In genomic region chr17:17839276-17839675, GRCm38 (mm10) we compare ENCODE assay signal across 14 mouse cellular contexts. TPM values are rescaled to one million over a fixed set of nuclear protein-coding genes. Genes with fewer than 3 reads are reported as not detected.
DNase-seq lines count a peak whose midpoint lies in the region; ATAC-seq and TF ChIP-seq lines count a peak whose summit lies in the region.
"Had no signal": no experiment of that assay in that cellular context is flagged by ENCODE, and none has a peak within 500 bp of the region (broad histone marks: within the 10 kb centered on the region; RNA-seq: fewer than 3 reads in every experiment).

No protein-coding gene starts in this region.

- WGBS in hindbrain, embryonic 15.5 days = 98% methylated on average over 2 of the region's 2 CpGs
- WGBS in hindbrain, embryonic 10.5 days = 95% methylated on average over 2 of the region's 2 CpGs
- 87% methylated on average over 2 of the region's 2 CpGs for WGBS in stomach, embryonic 15.5 days
- WGBS in stomach, postnatal 0 days = 88% methylated on average over 2 of the region's 2 CpGs
- 87% methylated on average over 2 of the region's 2 CpGs for WGBS in liver, embryonic 14.5 days (ENCODE audit: insufficient replicate concordance)
- WGBS in stomach, embryonic 16.5 days = 97% methylated on average over 2 of the region's 2 CpGs
- 95% methylated on average over 2 of the region's 2 CpGs for WGBS in cerebellum, adult 2 months

- H3K27me3 ChIP-seq in hindbrain, embryonic 15.5 days = no peaks in the 10 kb centered on the region
- H3K27me3 ChIP-seq in hindbrain, embryonic 10.5 days (ENCODE audit: insufficient read depth, poor library complexity, severe bottlenecking) = no peaks in the 10 kb centered on the region
- no peaks in the 10 kb centered on the region for H3K27me3 ChIP-seq in stomach, embryonic 15.5 days (replicated peaks)
- H3K27me3 ChIP-seq in stomach, postnatal 0 days (ENCODE audit: control insufficient read depth, insufficient read depth, low read length) = no peaks in the 10 kb centered on the region
- no peaks in the 10 kb centered on the region for H3K27me3 ChIP-seq in liver, embryonic 14.5 days (ENCODE audit: control insufficient read depth, insufficient read depth, low read length)
- H3K27me3 ChIP-seq in stomach, embryonic 16.5 days (ENCODE audit: control insufficient read depth, insufficient read depth, low read length) = no peaks in the 10 kb centered on the region
- H3K27me3 ChIP-seq in cerebellum, adult 2 months (ENCODE audit: control insufficient read depth, insufficient read depth, low read length) = no peaks in the 10 kb centered on the region
- H3K27me3 ChIP-seq: embryonic facial prominence, embryonic 13.5 days had no signal

- H3K4me3 ChIP-seq in hindbrain, embryonic 15.5 days = no peak overlapping the region
- no peak overlapping the region for H3K4me3 ChIP-seq in hindbrain, embryonic 10.5 days
- H3K4me3 ChIP-seq in stomach, embryonic 15.5 days (replicated peaks) = no peak overlapping the region
- H3K4me3 ChIP-seq in stomach, postnatal 0 days (ENCODE audit: low read depth, low read length) = no peak overlapping the region
- H3K4me3 ChIP-seq in liver, embryonic 14.5 days (ENCODE audit: insufficient read depth in 1 of 2, low read depth in 2 of 2, low read length in 2 of 2) = no peak overlapping the region
- H3K4me3 ChIP-seq in stomach, embryonic 16.5 days (replicated peaks; ENCODE audit: low read length) = no peak overlapping the region
- H3K4me3 ChIP-seq in cerebellum, adult 2 months (replicated peaks; ENCODE audit: insufficient read depth, low read depth, low read length) = no peak overlapping the region

- TF ChIP-seq POLR2A in cerebellum, adult 2 months (IDR thresholded peaks at IDR 0.05; ENCODE audit: borderline replicate concordance, insufficient read depth, low read length) = no peak

- peak overlapping the region; percentile 77 for H3K4me2 ChIP-seq in hindbrain, embryonic 15.5 days
- H3K4me2 ChIP-seq in stomach, embryonic 15.5 days = peak overlapping the region; percentile 54; the same call in 1 of the 2 replicates
- H3K4me2 ChIP-seq in stomach, postnatal 0 days (replicated peaks; ENCODE audit: low read depth) = no peak overlapping the region; the same call in 1 of the 2 replicates
- H3K4me2 ChIP-seq in liver, embryonic 14.5 days (ENCODE audit: low read depth) = peak overlapping the region; percentile 67
- H3K4me2 ChIP-seq in stomach, embryonic 16.5 days (ENCODE audit: low read depth, low read length) = peak overlapping the region; percentile 80

- TF ChIP-seq EP300 in stomach, postnatal 0 days (optimal IDR thresholded peaks at IDR 0.05) = no peak
- TF ChIP-seq EP300 in liver, embryonic 14.5 days (IDR thresholded peaks at IDR 0.05; ENCODE audit: low read depth) = no peak

- no peak for TF ChIP-seq CTCF in stomach, postnatal 0 days (IDR thresholded peaks at IDR 0.05; ENCODE audit: low read depth)
- no peak for TF ChIP-seq CTCF in liver, embryonic 14.5 days (IDR thresholded peaks at IDR 0.05; ENCODE audit: low read depth)
- no peak for TF ChIP-seq CTCF in cerebellum, adult 2 months (IDR thresholded peaks at IDR 0.05; ENCODE audit: borderline replicate concordance, insufficient read depth, low read depth, low read length)

- no peak overlapping the region for H3K27ac ChIP-seq in hindbrain, embryonic 15.5 days (replicated peaks)
- H3K27ac ChIP-seq in hindbrain, embryonic 10.5 days = no peak overlapping the region
- no peak overlapping the region for H3K27ac ChIP-seq in stomach, embryonic 15.5 days
- no peak overlapping the region for H3K27ac ChIP-seq in stomach, postnatal 0 days (replicated peaks)
- no peak overlapping the region for H3K27ac ChIP-seq in liver, embryonic 14.5 days
- no peak overlapping the region for H3K27ac ChIP-seq in stomach, embryonic 16.5 days (ENCODE audit: low read length)
- no peak overlapping the region for H3K27ac ChIP-seq in cerebellum, adult 2 months (ENCODE audit: insufficient read depth, low read length)

- H3K9ac ChIP-seq in hindbrain, embryonic 15.5 days = no peak overlapping the region
- no peak overlapping the region for H3K9ac ChIP-seq in stomach, embryonic 15.5 days
- no peak overlapping the region for H3K9ac ChIP-seq in stomach, postnatal 0 days (ENCODE audit: low read length)
- no peak overlapping the region for H3K9ac ChIP-seq in liver, embryonic 14.5 days (replicated peaks)
- H3K9ac ChIP-seq in stomach, embryonic 16.5 days (ENCODE audit: low read length) = no peak overlapping the region

- ATAC-seq in hindbrain, embryonic 15.5 days (ENCODE audit: low FRiP score, low read depth) = no peak
- ATAC-seq in stomach, embryonic 15.5 days (ENCODE audit: insufficient read depth, low FRiP score, low read depth) = no peak
- ATAC-seq in stomach, postnatal 0 days (ENCODE audit: low FRiP score, low TSS enrichment) = no peak
- no peak for ATAC-seq in liver, embryonic 14.5 days (ENCODE audit: insufficient read depth)
- no peak for ATAC-seq in stomach, embryonic 16.5 days (ENCODE audit: insufficient read depth, low FRiP score)
- ATAC-seq: CD4-positive, CD25-positive, alpha-beta regulatory T cell, adult 4 months had no signal

- DNase-seq in hindbrain, embryonic 10.5 days (ENCODE audit: low spot score) = no peak
- no peak for DNase-seq in stomach, postnatal 0 days (ENCODE audit: low spot score)
- no peak for DNase-seq in liver, embryonic 14.5 days (ENCODE audit: low read depth in 3 of 3, low spot score in 3 of 3)
- no peak for DNase-seq in MN1 (ENCODE audit: low spot score)
- DNase-seq in cerebellum, adult 2 months = no peak
- DNase-seq: thymus, postnatal 36 days had no signal

- H3K9me3 ChIP-seq in hindbrain, embryonic 15.5 days = no peaks in the 10 kb centered on the region
- H3K9me3 ChIP-seq in hindbrain, embryonic 10.5 days = no peaks in the 10 kb centered on the region
- no peaks in the 10 kb centered on the region for H3K9me3 ChIP-seq in stomach, embryonic 15.5 days
- H3K9me3 ChIP-seq in stomach, postnatal 0 days (ENCODE audit: control insufficient read depth, low read length) = no peaks in the 10 kb centered on the region
- no peaks in the 10 kb centered on the region for H3K9me3 ChIP-seq in liver, embryonic 14.5 days (ENCODE audit: control insufficient read depth, low read length)
- no peaks in the 10 kb centered on the region for H3K9me3 ChIP-seq in stomach, embryonic 16.5 days (replicated peaks; ENCODE audit: control insufficient read depth, low read length)
- H3K9me3 ChIP-seq: embryonic facial prominence, embryonic 13.5 days; forebrain, embryonic 10.5 days had no signal

- H3K4me1 ChIP-seq in hindbrain, embryonic 15.5 days (replicated peaks) = peaks cover 41% of the 10 kb centered on the region
- H3K4me1 ChIP-seq in hindbrain, embryonic 10.5 days (replicated peaks) = peaks cover 40% of the 10 kb centered on the region
- H3K4me1 ChIP-seq in stomach, embryonic 15.5 days = peaks cover 33% of the 10 kb centered on the region
- H3K4me1 ChIP-seq in stomach, postnatal 0 days (replicated peaks; ENCODE audit: control insufficient read depth, insufficient read depth) = peaks cover 8% of the 10 kb centered on the region; the same call in 1 of the 2 replicates
- peaks cover 0 to 5% of the 10 kb centered on the region in 2 experiments; a peak in 1 of 4 replicates for H3K4me1 ChIP-seq in liver, embryonic 14.5 days (replicated peaks; ENCODE audit: control insufficient read depth in 2 of 2, insufficient read depth in 2 of 2, low read length in 1 of 2)
- H3K4me1 ChIP-seq in stomach, embryonic 16.5 days (ENCODE audit: control insufficient read depth, insufficient read depth, low read length) = peaks cover 35% of the 10 kb centered on the region
- peaks cover 4% of the 10 kb centered on the region for H3K4me1 ChIP-seq in cerebellum, adult 2 months (ENCODE audit: control insufficient read depth, insufficient read depth, low read length)

- H3K36me3 ChIP-seq in hindbrain, embryonic 15.5 days = 0 out of 2 replicates have a peak, but pooled peaks cover 2% of the 10 kb centered on the region
- peaks cover 81% of the 10 kb centered on the region for H3K36me3 ChIP-seq in hindbrain, embryonic 10.5 days
- peaks cover 6% of the 10 kb centered on the region; the same call in 1 of the 2 replicates for H3K36me3 ChIP-seq in stomach, embryonic 15.5 days
- peaks cover 8% of the 10 kb centered on the region; the same call in 1 of the 2 replicates for H3K36me3 ChIP-seq in stomach, postnatal 0 days (ENCODE audit: control insufficient read depth, insufficient read depth, low read length)
- H3K36me3 ChIP-seq in liver, embryonic 14.5 days (replicated peaks; ENCODE audit: control insufficient read depth, insufficient read depth, low read depth) = no peaks in the 10 kb centered on the region
- peaks cover 12% of the 10 kb centered on the region; the same call in 1 of the 2 replicates for H3K36me3 ChIP-seq in stomach, embryonic 16.5 days (ENCODE audit: control insufficient read depth, insufficient read depth, low read length)

RNA-seq across cellular contexts. Expression of gene Spaca6, which starts 12.3 kb away (rescaled TPM):
- 25.5 and 28.3 TPM in 2 replicates for polyA plus RNA-seq in hindbrain, embryonic 15.5 days (2015; fragmentation: Nextera tagmentation; extraction: Ambion mirVana)
- 43.9 and 44.2 TPM in 2 replicates for polyA plus RNA-seq in hindbrain, embryonic 10.5 days (2016; fragmentation: Nextera tagmentation; extraction: Ambion mirVana)
- 29.6 and 35.7 TPM in 2 replicates for polyA plus RNA-seq in stomach, embryonic 15.5 days (2015; fragmentation: Nextera tagmentation; extraction: Ambion mirVana)
- polyA plus RNA-seq in stomach, postnatal 0 days (2015; fragmentation: Nextera tagmentation; extraction: Ambion mirVana) = 7.9 and 8.2 TPM in 2 replicates
- 7.0 and 8.7 TPM in 2 replicates for polyA plus RNA-seq in liver, embryonic 14.5 days (2012; rRNA removed)
- polyA plus RNA-seq in liver, embryonic 14.5 days (2014; fragmentation: Nextera tagmentation; extraction: Ambion mirVana) = 1.0 and 2.1 TPM in 2 replicates
- polyA plus RNA-seq in stomach, embryonic 16.5 days (2015; fragmentation: Nextera tagmentation; extraction: Ambion mirVana) = 27.5 and 29.8 TPM in 2 replicates
- 132 and 138 TPM in 2 replicates for polyA plus RNA-seq in cerebellum, adult 2 months (2012; rRNA removed)

RNA-seq across cellular contexts. Expression of gene Has1, which starts 15.7 kb away (rescaled TPM):
- 1.1 TPM in 2 replicates for polyA plus RNA-seq in hindbrain, embryonic 15.5 days (2015; fragmentation: Nextera tagmentation; extraction: Ambion mirVana)
- polyA plus RNA-seq in hindbrain, embryonic 10.5 days (2016; fragmentation: Nextera tagmentation; extraction: Ambion mirVana) = 0.63 and 1.2 TPM in 2 replicates
- polyA plus RNA-seq in stomach, embryonic 15.5 days (2015; fragmentation: Nextera tagmentation; extraction: Ambion mirVana) = 1.1 and 1.2 TPM in 2 replicates
- 0.78 and 0.98 TPM in 2 replicates for polyA plus RNA-seq in stomach, postnatal 0 days (2015; fragmentation: Nextera tagmentation; extraction: Ambion mirVana)
- polyA plus RNA-seq in liver, embryonic 14.5 days (2012; rRNA removed) = not detected in 2 replicates
- polyA plus RNA-seq in liver, embryonic 14.5 days (2014; fragmentation: Nextera tagmentation; extraction: Ambion mirVana) = not detected in 2 replicates
- polyA plus RNA-seq in stomach, embryonic 16.5 days (2015; fragmentation: Nextera tagmentation; extraction: Ambion mirVana) = 0.88 and 0.94 TPM in 2 replicates
- 0.78 and 0.93 TPM in 2 replicates for polyA plus RNA-seq in cerebellum, adult 2 months (2012; rRNA removed)
- polyA plus RNA-seq: CD4-positive, CD25-positive, alpha-beta regulatory T cell, adult 4 months had no signal

RNA-seq across cellular contexts. Expression of gene Fpr1, which starts 44.5 kb away (rescaled TPM):
- polyA plus RNA-seq in hindbrain, embryonic 15.5 days (2015; fragmentation: Nextera tagmentation; extraction: Ambion mirVana) = 0.18 and 0.31 TPM in 2 replicates
- polyA plus RNA-seq in hindbrain, embryonic 10.5 days (2016; fragmentation: Nextera tagmentation; extraction: Ambion mirVana) = not detected in 2 replicates
- polyA plus RNA-seq in stomach, embryonic 15.5 days (2015; fragmentation: Nextera tagmentation; extraction: Ambion mirVana) = 2.0 and 2.1 TPM in 2 replicates
- polyA plus RNA-seq in stomach, postnatal 0 days (2015; fragmentation: Nextera tagmentation; extraction: Ambion mirVana) = 0.36 and 0.59 TPM in 2 replicates
- polyA plus RNA-seq in liver, embryonic 14.5 days (2012; rRNA removed) = 2.1 and 2.3 TPM in 2 replicates
- polyA plus RNA-seq in liver, embryonic 14.5 days (2014; fragmentation: Nextera tagmentation; extraction: Ambion mirVana) = 2.7 and 3.2 TPM in 2 replicates
- polyA plus RNA-seq in stomach, embryonic 16.5 days (2015; fragmentation: Nextera tagmentation; extraction: Ambion mirVana) = 2.0 and 2.8 TPM in 2 replicates
- polyA plus RNA-seq in cerebellum, adult 2 months (2012; rRNA removed) = not detected in 2 replicates
- polyA plus RNA-seq: CD4-positive, CD25-positive, alpha-beta regulatory T cell, adult 4 months; embryonic facial prominence, embryonic 13.5 days; forebrain, embryonic 10.5 days had no signal

RNA-seq across cellular contexts. Expression of gene Fpr2, which starts 48.3 kb away (rescaled TPM):
- polyA plus RNA-seq in hindbrain, embryonic 15.5 days (2015; fragmentation: Nextera tagmentation; extraction: Ambion mirVana) = 0.18 TPM in 1 of 2 replicates, not detected in the other
- polyA plus RNA-seq in hindbrain, embryonic 10.5 days (2016; fragmentation: Nextera tagmentation; extraction: Ambion mirVana) = not detected in 2 replicates
- polyA plus RNA-seq in stomach, embryonic 15.5 days (2015; fragmentation: Nextera tagmentation; extraction: Ambion mirVana) = 2.0 and 2.5 TPM in 2 replicates
- polyA plus RNA-seq in stomach, postnatal 0 days (2015; fragmentation: Nextera tagmentation; extraction: Ambion mirVana) = 0.19 and 0.27 TPM in 2 replicates
- 1.3 TPM in 2 replicates for polyA plus RNA-seq in liver, embryonic 14.5 days (2012; rRNA removed)
- polyA plus RNA-seq in liver, embryonic 14.5 days (2014; fragmentation: Nextera tagmentation; extraction: Ambion mirVana) = 1.3 and 1.8 TPM in 2 replicates
- polyA plus RNA-seq in stomach, embryonic 16.5 days (2015; fragmentation: Nextera tagmentation; extraction: Ambion mirVana) = 1.1 and 2.2 TPM in 2 replicates
- 0.52 and 1.0 TPM in 2 replicates for polyA plus RNA-seq in cerebellum, adult 2 months (2012; rRNA removed)
- polyA plus RNA-seq: embryonic facial prominence, embryonic 13.5 days; forebrain, embryonic 10.5 days had no signal

RNA-seq across cellular contexts. Expression of gene Fpr3, which starts 48.4 kb away (rescaled TPM):
- not detected in 2 replicates for polyA plus RNA-seq in hindbrain, embryonic 15.5 days (2015; fragmentation: Nextera tagmentation; extraction: Ambion mirVana)
- not detected in 2 replicates for polyA plus RNA-seq in hindbrain, embryonic 10.5 days (2016; fragmentation: Nextera tagmentation; extraction: Ambion mirVana)
- not detected in 2 replicates for polyA plus RNA-seq in stomach, embryonic 15.5 days (2015; fragmentation: Nextera tagmentation; extraction: Ambion mirVana)
- polyA plus RNA-seq in stomach, postnatal 0 days (2015; fragmentation: Nextera tagmentation; extraction: Ambion mirVana) = not detected in 2 replicates
- polyA plus RNA-seq in liver, embryonic 14.5 days (2012; rRNA removed) = not detected in 2 replicates
- polyA plus RNA-seq in liver, embryonic 14.5 days (2014; fragmentation: Nextera tagmentation; extraction: Ambion mirVana) = not detected in 2 replicates
- polyA plus RNA-seq in stomach, embryonic 16.5 days (2015; fragmentation: Nextera tagmentation; extraction: Ambion mirVana) = not detected in 2 replicates
- not detected in 2 replicates for polyA plus RNA-seq in cerebellum, adult 2 months (2012; rRNA removed)
- polyA plus RNA-seq: CD4-positive, CD25-positive, alpha-beta regulatory T cell, adult 4 months; embryonic facial prominence, embryonic 13.5 days; forebrain, embryonic 10.5 days; kidney, embryonic 16.5 days; limb, embryonic 14.5 days had no signal
